ENCODE assay signal across 25 mouse cellular contexts in the genomic region with DNA sequence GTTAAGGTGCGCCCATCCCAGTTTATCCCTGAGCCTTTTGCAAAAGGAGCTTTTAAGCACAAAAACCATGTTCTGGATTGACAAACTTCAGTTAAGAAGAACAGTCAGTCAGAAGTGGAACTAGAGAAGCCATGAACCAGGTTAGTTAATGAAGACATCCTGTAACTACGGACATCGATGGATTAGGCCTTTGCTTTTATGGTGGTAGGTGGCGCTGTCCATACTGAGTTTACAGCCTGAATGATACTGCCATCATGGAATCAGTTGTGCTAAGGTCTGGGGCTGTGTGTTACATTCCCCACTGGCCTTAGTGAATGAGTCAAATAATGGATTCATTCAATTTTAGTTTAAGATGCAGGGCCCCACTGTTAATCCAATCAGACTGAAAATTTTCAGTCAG. TPM values are rescaled to one million over a fixed set of nuclear protein-coding genes. Genes with fewer than 3 reads are reported as not detected.
DNase-seq lines count a peak whose midpoint lies in the region; ATAC-seq and TF ChIP-seq lines count a peak whose summit lies in the region.
"Had no signal": no experiment of that assay in that cellular context is flagged by ENCODE, and none has a peak within 500 bp of the region (broad histone marks: within the 10 kb centered on the region; RNA-seq: fewer than 3 reads in every experiment).

No protein-coding gene starts in this region.

- TF ChIP-seq CTCF in CH12.LX (conservative IDR thresholded peaks at IDR 0.05 in 1 of 2, IDR thresholded peaks at IDR 0.05 in 1 of 2; ENCODE audit: low read depth in 2 of 2, low read length in 2 of 2), result 0 out of 4 replicates have a peak, but pooled peaks of 1 of the 2 experiments have one; percentile 5

- no peak for TF ChIP-seq RAD21 in CH12.LX (IDR thresholded peaks at IDR 0.05; ENCODE audit: low read depth, low read length)

- in situ Hi-C loops in CH12.LX (cut with MboI; ENCODE audit: low pct_ligation_motif_present, low pct_unique_long_range_greater_than_20kb, low sequenced_read_pairs), result no loop called here

- no peak for TF ChIP-seq EP300 in CH12.LX (IDR thresholded peaks at IDR 0.05; ENCODE audit: low read length)

- TF ChIP-seq POLR2A in CH12.LX (IDR thresholded peaks at IDR 0.05; ENCODE audit: low read depth, low read length), result no peak

- peaks cover 2% of the 10 kb centered on the region; the same call in 1 of the 2 replicates for H3K79me2 ChIP-seq in CH12.LX (replicated peaks; ENCODE audit: control insufficient read depth, extremely low read depth, insufficient read depth, poor library complexity, severe bottlenecking)

- H3K9me3 ChIP-seq in hindbrain, embryonic 13.5 days, result peaks cover 35% of the 10 kb centered on the region
- H3K9me3 ChIP-seq in hindbrain, embryonic 12.5 days (replicated peaks), result peaks cover 38% of the 10 kb centered on the region
- H3K9me3 ChIP-seq in CH12.LX (replicated peaks; ENCODE audit: low read length), result no peaks in the 10 kb centered on the region

- H3K27me3 ChIP-seq in hindbrain, embryonic 13.5 days, result no peaks in the 10 kb centered on the region
- no peaks in the 10 kb centered on the region for H3K27me3 ChIP-seq in hindbrain, embryonic 12.5 days
- no peaks in the 10 kb centered on the region for H3K27me3 ChIP-seq in CH12.LX (replicated peaks)
- H3K27me3 ChIP-seq: limb, embryonic 13.5 days had no signal

- H3K27ac ChIP-seq in hindbrain, embryonic 13.5 days, result peak overlapping the region; percentile 99; the same call in 1 of the 2 replicates
- H3K27ac ChIP-seq in hindbrain, embryonic 12.5 days, result no peak overlapping the region
- no peak overlapping the region for H3K27ac ChIP-seq in CH12.LX (ENCODE audit: insufficient read depth, low read depth)
- H3K27ac ChIP-seq: limb, embryonic 13.5 days; liver, embryonic 14.5 days had no signal

- no peak for ATAC-seq in hindbrain, embryonic 13.5 days (ENCODE audit: low FRiP score)
- no peak for ATAC-seq in hindbrain, embryonic 12.5 days (ENCODE audit: low FRiP score)

- H3K4me3 ChIP-seq in hindbrain, embryonic 13.5 days, result peak overlapping the region; percentile 59
- H3K4me3 ChIP-seq in hindbrain, embryonic 12.5 days, result no peak overlapping the region
- H3K4me3 ChIP-seq in CH12.LX (replicated peaks in 1 of 3; ENCODE audit: low read depth in 2 of 3, low read length in 2 of 3, poor library complexity in 1 of 3), result peak overlapping the region in 1 of 3 experiments; percentile 89

- H3K4me2 ChIP-seq in hindbrain, embryonic 13.5 days, result peak overlapping the region; percentile 57; the same call in 1 of the 2 replicates
- no peak overlapping the region for H3K4me2 ChIP-seq in hindbrain, embryonic 12.5 days (replicated peaks)
- H3K4me2 ChIP-seq in CH12.LX (ENCODE audit: insufficient read depth, low read depth, poor library complexity, severe bottlenecking), result peak overlapping the region; percentile 23; the same call in 1 of the 2 replicates

- 97% methylated on average over 4 of the region's 4 CpGs for WGBS in hindbrain, embryonic 13.5 days
- 98% methylated on average over 4 of the region's 4 CpGs for WGBS in hindbrain, embryonic 12.5 days

- H3K36me3 ChIP-seq in hindbrain, embryonic 13.5 days, result peaks cover 41% of the 10 kb centered on the region
- H3K36me3 ChIP-seq in hindbrain, embryonic 12.5 days, result peaks cover 13% of the 10 kb centered on the region
- peaks cover 0 to 18% of the 10 kb centered on the region in 2 experiments for H3K36me3 ChIP-seq in CH12.LX (replicated peaks in 1 of 2; ENCODE audit: control insufficient read depth in 1 of 2, insufficient read depth in 1 of 2, low read length in 1 of 2)

- H3K9ac ChIP-seq in hindbrain, embryonic 13.5 days, result no peak overlapping the region
- H3K9ac ChIP-seq in hindbrain, embryonic 12.5 days, result no peak overlapping the region
- H3K9ac ChIP-seq in CH12.LX (ENCODE audit: insufficient read depth, low read depth), result no peak overlapping the region
- H3K9ac ChIP-seq: limb, embryonic 13.5 days; liver, embryonic 14.5 days had no signal

- DNase-seq in 3T3-L1 (ENCODE audit: low read depth, low spot score) (peak; percentile 35), CH12.LX (ENCODE audit: extremely low read depth) (peak; percentile 16)
- DNase-seq in brain, adult 2 months (ENCODE audit: low read depth, low spot score), result peak; percentile 1
- no peak for DNase-seq in cerebellum, adult 11-12 months
- no peak for DNase-seq in ovary, postnatal 14 days (ENCODE audit: low spot score)
- no peak for DNase-seq in urinary bladder, adult 18-20 months (ENCODE audit: low spot score in 2 of 2)
- DNase-seq: adrenal gland, adult 2 months; cerebellum, adult 11 months; cerebellum, postnatal 36 days; heart, postnatal 4 days; kidney, adult 11 months; kidney, postnatal 14 days; right cerebral cortex, postnatal 14 days had no signal

- peaks cover 3% of the 10 kb centered on the region; the same call in 1 of the 2 replicates for H3K4me1 ChIP-seq in hindbrain, embryonic 13.5 days (replicated peaks)
- H3K4me1 ChIP-seq in hindbrain, embryonic 12.5 days, result no peaks in the 10 kb centered on the region
- peaks cover 0 to 25% of the 10 kb centered on the region in 2 experiments; a peak in 2 of 4 replicates for H3K4me1 ChIP-seq in CH12.LX (ENCODE audit: control insufficient read depth in 1 of 2, insufficient read depth in 2 of 2)
- H3K4me1 ChIP-seq: embryonic facial prominence, embryonic 10.5 days; limb, embryonic 13.5 days had no signal

- dilution Hi-C loops in CH12.LX (cut with MboI; ENCODE audit: extremely low pct_ligation_motif_present, extremely low pct_unique_long_range_greater_than_20kb, low sequenced_read_pairs), result no loop called here

TF ChIP-seq in CH12.LX, 34 proteins besides CTCF, POLR2A, EP300 and RAD21:
- TF ChIP-seq MEF2A (IDR thresholded peaks at IDR 0.05; ENCODE audit: borderline replicate concordance, low read depth, low read length) (no peak), E2F4 (IDR thresholded peaks at IDR 0.05; ENCODE audit: insufficient replicate concordance, low read depth, low read length) (no peak)

RNA-seq across cellular contexts. Expression of a gene that starts 1.3 kb away (rescaled TPM):
- 18.0 and 19.5 TPM in 2 replicates for polyA plus RNA-seq in hindbrain, embryonic 13.5 days (2015; fragmentation: Nextera tagmentation; extraction: Ambion mirVana)
- polyA plus RNA-seq in hindbrain, embryonic 12.5 days (2016; fragmentation: Nextera tagmentation; extraction: Ambion mirVana), result 13.5 and 15.5 TPM in 2 replicates
- total RNA-seq in CH12.LX (2012; rRNA removed) (7.6 and 9.2 TPM in 2 replicates), CH12.LX (2014; rRNA removed) (10.8 and 15.3 TPM in 2 replicates)
- polyA plus RNA-seq in CH12.LX (2012; ENCODE audit: insufficient read length, low read depth), result 4.9 and 5.7 TPM in 2 replicates

RNA-seq across cellular contexts. Expression of a gene that starts 39.0 kb away (rescaled TPM):
- polyA plus RNA-seq in hindbrain, embryonic 13.5 days (2015; fragmentation: Nextera tagmentation; extraction: Ambion mirVana), result not detected in 2 replicates
- not detected in 2 replicates for polyA plus RNA-seq in hindbrain, embryonic 12.5 days (2016; fragmentation: Nextera tagmentation; extraction: Ambion mirVana)
- total RNA-seq in CH12.LX (2012; rRNA removed), result under 0.01 TPM in 1 of 2 replicates, not detected in the other
- total RNA-seq in CH12.LX (2014; rRNA removed), result 0.03 TPM in 1 of 2 replicates, not detected in the other
- polyA plus RNA-seq in CH12.LX (2012; ENCODE audit: insufficient read length, low read depth), result 0.08 TPM in 1 of 2 replicates, not detected in the other
- total RNA-seq: adrenal gland, adult 2 months; gastrocnemius, adult 18-20 months; granulocyte monocyte progenitor cell, adult 5-6 weeks; heart, postnatal 4 days; megakaryocyte, adult 5-6 weeks had no signal
- polyA plus RNA-seq: adrenal gland, adult 2 months; embryonic facial prominence, embryonic 10.5 days; forebrain, embryonic 16.5 days; heart, embryonic 14.5 days; limb, embryonic 13.5 days; liver, embryonic 14.5 days; lung, postnatal 0 days; stomach, embryonic 16.5 days had no signal

Comparison
In these comparisons a context has a peak if more than half of its experiments do, and no peak if none do; other contexts are left out.
1. DNase-seq: peak in 3T3-L1 (single experiment), CH12.LX (single experiment) and brain, adult 2 months (single experiment); none in cerebellum, adult 11-12 months (single experiment), ovary, postnatal 14 days (single experiment) and urinary bladder, adult 18-20 months (0 of 2).